Mouse (Mus musculus) kidney, embryonic 14.5 days (tissue): ENCODE measurements around the gene Muc13. TPM values are rescaled to one million over a fixed set of nuclear protein-coding genes. Genes with fewer than 3 reads are reported as not detected.

Experiments used
- ATAC-seq: fragments of 200-750 bp; cut with Nextera tagmentation; 2 replicates; pipeline ENCODE4 v1.8.0; 2017; ENCODE audit warnings: moderate number of reproducible peaks, mild to moderate bottlenecking, moderate TSS enrichment, moderate library complexity; ENCODE audit not compliant: low FRiP score, low TSS enrichment
- H3K27ac ChIP-seq: fragments of 300-500 bp; sonication (generic); 2 replicates; pipeline ENCODE4 v1.5.1; 2014; ENCODE audit warnings: low read depth, mild to moderate bottlenecking, low read length, moderate library complexity, mixed read lengths
- H3K27me3 ChIP-seq: fragments of 300-500 bp; sonication (generic); 2 replicates; pipeline ENCODE4 v1.6.1; 2014; ENCODE audit warnings: mild to moderate bottlenecking, low read length; ENCODE audit not compliant: control insufficient read depth, insufficient read depth
- H3K36me3 ChIP-seq: fragments of 300-500 bp; sonication (generic); 2 replicates; pipeline ENCODE4 v1.6.1; 2014; ENCODE audit warnings: low read length, mixed read lengths; ENCODE audit not compliant: control insufficient read depth, insufficient read depth
- H3K4me1 ChIP-seq: fragments of 300-500 bp; sonication (generic); 2 replicates; pipeline ENCODE4 v1.6.1; 2014; ENCODE audit warnings: low read length, mixed read lengths; ENCODE audit not compliant: control insufficient read depth, insufficient read depth
- H3K4me2 ChIP-seq: fragments of 300-500 bp; sonication (generic); replicated peaks from 2 replicates; pipeline ENCODE4 v1.6.1; 2014; ENCODE audit warnings: low read depth, mild to moderate bottlenecking, low read length
- H3K4me3 ChIP-seq: fragments of 300-500 bp; sonication (generic); 2 replicates; pipeline ENCODE4 v1.5.1; 2014; ENCODE audit warnings: mild to moderate bottlenecking, low read length
- H3K9ac ChIP-seq: fragments of 300-500 bp; sonication (generic); 2 replicates; pipeline ENCODE4 v1.6.1; 2014; ENCODE audit warnings: low read depth, mild to moderate bottlenecking, low read length, moderate library complexity
- H3K9me3 ChIP-seq: fragments of 300-500 bp; sonication (generic); 2 replicates; pipeline ENCODE4 v1.6.1; 2016; ENCODE audit warnings: low read length; ENCODE audit not compliant: control insufficient read depth
- WGBS: fragments of 180-500 bp; shearing (Covaris S2); extraction: QIAGEN DNeasy Blood & Tissue Kit; methylation state at CpG from one replicate; pipeline ENCODE4 v1.1.7; 2014; 5-methylcytosine and 5-hydroxymethylcytosine counted together
- polyA plus RNA-seq: library from polyadenylated mRNA; unstranded; fragments of >200 nt; fragmentation: Nextera tagmentation; extraction: Ambion mirVana; gene quantifications from 2 replicates; pipeline ENCODE4 v1.2.1, GENCODE M21; 2014

Gene Muc13
- polyA plus RNA-seq, 1 experiment from 2014 or later, result 0.09 TPM

DNA sequence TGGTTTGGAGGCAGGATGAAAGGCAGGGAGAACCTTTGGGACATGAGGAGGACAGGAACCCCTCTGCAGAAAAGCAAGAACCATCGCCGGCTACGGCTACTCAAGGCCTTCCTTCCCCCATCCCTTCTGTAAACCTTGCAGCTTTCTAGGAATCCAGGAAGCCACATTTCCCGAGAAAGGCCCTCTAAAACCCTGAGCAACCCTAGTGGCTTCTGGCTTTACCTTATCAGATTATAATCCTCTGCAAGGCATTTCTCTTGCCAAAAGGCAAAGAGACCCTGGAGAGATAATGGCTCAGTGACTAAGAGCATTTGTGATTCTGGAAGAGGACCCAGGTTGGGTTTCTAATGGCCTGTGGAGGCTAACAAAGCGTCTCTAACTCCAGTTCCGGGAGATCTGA, 46.8 kb downstream of the Muc13 start:
- no peak overlapping the region for H3K9ac ChIP-seq
- H3K36me3 ChIP-seq, result no peaks in the 10 kb centered on the region
- H3K27me3 ChIP-seq, result no peaks in the 10 kb centered on the region
- peaks cover 6% of the 10 kb centered on the region; the same call in 1 of the 2 replicates for H3K4me1 ChIP-seq
- no peak overlapping the region for H3K27ac ChIP-seq
- no peaks in the 10 kb centered on the region for H3K9me3 ChIP-seq
- ATAC-seq, result no peak
- no peak overlapping the region for H3K4me2 ChIP-seq
- H3K4me3 ChIP-seq, result no peak overlapping the region
- WGBS, result 36% methylated on average over 6 of the region's 6 CpGs

DNA sequence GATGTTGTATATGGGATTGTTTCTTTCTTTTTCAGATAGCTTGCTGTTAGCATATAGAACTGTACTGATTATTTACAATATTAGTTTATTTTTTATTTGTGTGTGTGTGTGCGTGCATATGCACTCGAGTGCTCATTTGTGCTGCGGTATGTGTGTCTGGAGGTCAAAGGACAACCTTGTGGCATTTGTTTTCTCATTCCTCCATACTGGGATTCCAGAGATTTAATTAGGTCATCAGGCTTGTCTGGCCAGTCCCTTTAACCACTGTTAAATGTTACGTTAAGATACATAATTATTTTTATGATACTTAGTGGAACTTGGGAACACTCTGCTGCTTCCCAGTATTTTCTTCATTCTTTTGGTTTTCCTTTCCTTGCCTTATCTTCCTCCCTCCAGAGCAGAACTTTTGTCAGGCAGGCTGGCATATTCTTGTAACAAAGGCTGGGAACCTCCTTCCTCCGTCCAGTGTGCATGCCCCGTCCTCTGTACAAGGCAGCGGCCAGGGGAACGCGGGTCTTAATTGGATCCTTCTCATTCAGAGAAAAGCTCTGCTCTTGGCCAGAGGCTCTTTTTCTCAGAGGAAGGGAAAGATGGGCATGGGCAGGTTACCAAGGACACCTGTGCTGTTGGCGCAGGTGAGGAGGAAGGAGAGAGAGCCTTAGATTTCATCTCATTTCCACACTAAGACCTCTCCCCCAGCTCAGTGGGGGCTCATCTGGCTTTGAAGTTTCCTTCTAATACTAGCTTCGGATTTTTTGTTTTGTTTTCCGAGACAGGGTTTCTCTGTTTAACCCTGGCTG, 48.4 kb downstream of the Muc13 start:
- ATAC-seq, result no peak

DNA sequence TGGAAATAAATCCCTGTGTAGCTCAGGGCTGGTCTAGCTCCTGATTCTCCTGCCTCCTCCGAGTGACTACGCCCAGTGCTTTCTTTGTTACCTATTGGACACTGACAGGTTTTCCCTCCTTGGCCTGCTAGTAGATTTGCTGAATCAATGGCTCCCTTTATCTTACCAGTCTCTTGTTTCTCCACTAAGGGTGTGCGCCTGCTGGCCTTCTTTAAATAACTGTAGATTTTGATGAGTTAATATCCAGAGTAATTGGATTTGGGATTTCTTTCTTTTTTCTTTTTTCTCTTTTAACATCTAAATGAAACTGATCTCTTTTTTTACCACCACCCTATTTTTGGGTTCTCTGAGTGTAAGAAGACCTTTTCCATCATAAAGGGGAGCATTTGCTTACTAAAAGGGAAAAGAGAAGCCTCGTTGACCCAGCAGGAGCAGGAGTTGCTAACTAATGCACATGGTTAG, 50.3 kb downstream of the Muc13 start:
- Histone ChIP-seq H3K4me3 (no peak overlapping the region), H3K27ac (no peak overlapping the region), H3K9ac (no peak overlapping the region), H3K4me1 (peaks cover 6% of the 10 kb centered on the region; the same call in 1 of the 2 replicates), H3K9me3 (no peaks in the 10 kb centered on the region), H3K27me3 (no peaks in the 10 kb centered on the region), H3K36me3 (no peaks in the 10 kb centered on the region; the same call in 1 of the 2 replicates), H3K4me2 (no peak overlapping the region)
- 70% methylated on average over 4 of the region's 4 CpGs for WGBS
- ATAC-seq, result no peak

More for the DNA sequence above, 48.4 kb downstream of the Muc13 start:
- WGBS, result 67% methylated on average over 12 of the region's 12 CpGs
- H3K4me3 ChIP-seq, result no peak overlapping the region
- no peaks in the 10 kb centered on the region for H3K27me3 ChIP-seq
- no peaks in the 10 kb centered on the region; the same call in 1 of the 2 replicates for H3K36me3 ChIP-seq
- no peak overlapping the region for H3K9ac ChIP-seq
- no peaks in the 10 kb centered on the region for H3K9me3 ChIP-seq
- H3K27ac ChIP-seq, result no peak overlapping the region
- H3K4me1 ChIP-seq, result peaks cover 6% of the 10 kb centered on the region; the same call in 1 of the 2 replicates
- H3K4me2 ChIP-seq, result no peak overlapping the region

DNA sequence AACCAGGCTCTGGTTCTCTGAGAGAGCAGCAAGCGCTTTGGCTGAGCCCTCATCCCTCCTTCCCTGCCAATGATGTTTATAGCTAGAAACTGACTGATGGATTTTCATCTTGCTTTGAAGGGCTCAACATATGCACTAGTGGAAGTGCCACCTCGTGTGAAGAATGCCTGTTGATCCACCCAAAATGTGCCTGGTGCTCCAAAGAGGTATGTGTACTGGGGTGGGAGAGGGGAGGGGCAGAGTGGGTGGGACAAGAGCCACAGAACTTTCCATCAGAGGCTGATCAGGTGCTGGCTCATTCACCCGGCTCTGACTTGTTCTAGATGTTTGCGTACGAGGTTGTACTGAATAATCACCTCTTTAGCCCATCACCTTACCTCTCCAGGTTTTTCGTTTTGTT, 51.0 kb downstream of the Muc13 start:
- ATAC-seq, result no peak
- H3K9me3 ChIP-seq, result no peaks in the 10 kb centered on the region
- no peak overlapping the region for H3K9ac ChIP-seq
- no peaks in the 10 kb centered on the region; the same call in 1 of the 2 replicates for H3K36me3 ChIP-seq
- no peak overlapping the region for H3K27ac ChIP-seq
- WGBS, result 83% methylated on average over 6 of the region's 6 CpGs
- H3K27me3 ChIP-seq, result no peaks in the 10 kb centered on the region
- peaks cover 6% of the 10 kb centered on the region; the same call in 1 of the 2 replicates for H3K4me1 ChIP-seq
- H3K4me2 ChIP-seq, result no peak overlapping the region
- no peak overlapping the region for H3K4me3 ChIP-seq

DNA sequence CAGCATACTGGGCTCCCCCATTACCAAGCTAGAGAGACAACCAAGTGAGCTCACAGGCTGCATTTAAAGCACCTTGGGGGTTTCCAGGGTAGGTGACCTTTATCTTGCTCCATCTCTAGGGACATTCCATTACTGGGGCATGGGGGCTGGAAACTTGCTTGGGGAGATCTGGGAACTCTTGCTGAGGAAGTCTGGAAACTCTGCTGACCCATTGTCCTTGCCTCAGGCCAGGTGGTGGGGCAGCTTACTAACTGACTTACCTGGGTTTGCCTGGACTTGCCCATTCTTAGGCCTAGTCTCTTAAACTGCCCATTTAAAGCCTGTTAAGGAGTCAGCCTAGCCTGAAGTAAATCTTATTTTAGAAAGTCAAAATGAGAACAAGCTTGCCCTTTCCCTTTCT, 59.4 kb downstream of the Muc13 start:
- Histone ChIP-seq H3K36me3 (0 out of 2 replicates have a peak, but pooled peaks cover 2% of the 10 kb centered on the region), H3K4me2 (no peak overlapping the region), H3K4me3 (no peak overlapping the region), H3K9me3 (no peaks in the 10 kb centered on the region), H3K9ac (no peak overlapping the region), H3K27me3 (no peaks in the 10 kb centered on the region), H3K27ac (no peak overlapping the region), H3K4me1 (no peaks in the 10 kb centered on the region)
- ATAC-seq, result no peak

DNA sequence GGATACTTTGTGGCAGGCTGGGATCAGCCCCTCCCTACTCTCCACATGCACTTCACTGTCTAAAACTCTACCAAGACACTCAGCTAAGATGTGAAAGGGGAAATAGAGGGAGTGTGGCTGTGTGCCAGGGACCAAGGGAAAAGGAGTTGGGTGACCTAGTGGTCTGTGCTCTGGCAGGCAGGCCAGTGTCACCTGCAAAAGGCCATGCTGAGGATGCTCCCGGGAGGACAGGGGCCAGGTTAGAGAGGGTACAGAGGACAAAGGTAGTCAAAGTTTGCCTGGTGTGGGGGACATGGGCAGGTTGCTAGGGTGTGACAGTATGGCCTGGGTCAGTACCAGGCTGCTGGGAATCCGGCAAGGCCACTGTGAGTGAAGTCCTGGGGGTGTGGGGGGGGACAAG, 64.9 kb downstream of the Muc13 start:
- no peak overlapping the region for H3K27ac ChIP-seq
- no peak overlapping the region for H3K4me2 ChIP-seq
- 76% methylated on average over 2 of the region's 2 CpGs for WGBS
- no peaks in the 10 kb centered on the region for H3K27me3 ChIP-seq
- H3K9ac ChIP-seq, result no peak overlapping the region
- H3K4me1 ChIP-seq, result no peaks in the 10 kb centered on the region
- ATAC-seq, result no peak
- H3K9me3 ChIP-seq, result no peaks in the 10 kb centered on the region
- H3K4me3 ChIP-seq, result no peak overlapping the region
- no peaks in the 10 kb centered on the region for H3K36me3 ChIP-seq

DNA sequence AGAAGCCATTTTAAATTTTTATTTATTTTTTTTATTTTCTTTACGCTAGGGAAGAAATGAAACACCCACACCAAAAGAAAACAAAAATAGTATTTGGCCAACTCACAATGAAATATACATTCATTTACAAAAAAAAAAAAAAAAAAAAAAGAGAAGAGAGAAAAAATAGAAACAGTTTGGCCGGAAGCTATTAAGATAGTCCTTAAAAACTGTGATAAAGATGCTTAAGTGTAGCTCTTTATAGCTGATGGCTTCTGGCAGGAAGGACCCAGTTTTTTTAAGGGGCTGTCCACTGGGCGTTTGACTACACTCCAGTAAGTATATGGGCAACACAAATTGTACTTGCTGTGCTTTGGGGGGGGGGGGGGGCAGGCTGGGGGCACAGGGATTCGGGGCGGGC, 65.5 kb downstream of the Muc13 start:
- Histone ChIP-seq H3K9ac (no peak overlapping the region), H3K4me1 (no peaks in the 10 kb centered on the region), H3K27me3 (no peaks in the 10 kb centered on the region), H3K4me2 (no peak overlapping the region), H3K27ac (no peak overlapping the region), H3K4me3 (no peak overlapping the region), H3K36me3 (no peaks in the 10 kb centered on the region), H3K9me3 (no peaks in the 10 kb centered on the region)
- no peak for ATAC-seq
- WGBS, result 63% methylated on average over 5 of the region's 5 CpGs

DNA sequence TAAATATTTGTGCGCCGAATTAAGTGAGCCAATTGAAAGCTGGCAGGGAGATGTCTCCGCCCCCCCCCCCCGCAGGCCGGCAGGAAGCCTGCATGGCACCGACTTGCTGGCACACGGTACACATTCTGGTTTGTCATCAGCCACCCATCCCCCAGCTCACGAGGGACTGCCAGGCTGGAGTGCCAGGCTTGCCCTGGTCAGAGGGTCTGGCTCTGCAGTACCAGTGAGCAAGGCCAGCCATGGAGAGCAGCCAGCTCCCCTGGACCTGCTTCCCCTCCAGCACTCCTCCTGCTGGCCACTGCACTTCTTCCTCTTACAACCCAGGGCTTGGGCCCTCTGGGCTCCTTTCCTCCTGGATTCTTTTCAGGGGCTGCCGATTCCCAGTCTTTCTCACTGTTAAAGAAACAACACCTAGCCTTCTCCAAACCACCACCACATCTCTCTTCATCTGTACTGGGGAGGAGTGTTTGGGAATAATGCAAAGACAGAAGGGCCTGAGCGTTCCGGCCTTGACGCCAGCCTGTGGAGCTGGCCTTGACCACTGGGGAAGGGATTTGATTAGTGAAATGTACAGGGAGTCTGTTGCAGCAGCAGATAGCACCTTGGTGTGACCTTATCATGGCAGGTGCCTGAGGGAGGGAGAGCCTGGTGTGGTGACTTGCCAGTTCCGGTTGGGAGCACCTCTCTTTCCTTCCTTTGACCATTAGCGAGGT, 66.3 kb downstream of the Muc13 start:
- H3K4me1 ChIP-seq, result no peaks in the 10 kb centered on the region
- H3K27me3 ChIP-seq, result no peaks in the 10 kb centered on the region
- no peak overlapping the region for H3K9ac ChIP-seq
- H3K4me2 ChIP-seq, result no peak overlapping the region
- H3K27ac ChIP-seq, result no peak overlapping the region
- H3K9me3 ChIP-seq, result no peaks in the 10 kb centered on the region
- H3K4me3 ChIP-seq, result no peak overlapping the region
- ATAC-seq, result peak; percentile 68; the same call in 1 of the 2 replicates
- no peaks in the 10 kb centered on the region for H3K36me3 ChIP-seq
- WGBS, result 49% methylated on average over 14 of the region's 14 CpGs

DNA sequence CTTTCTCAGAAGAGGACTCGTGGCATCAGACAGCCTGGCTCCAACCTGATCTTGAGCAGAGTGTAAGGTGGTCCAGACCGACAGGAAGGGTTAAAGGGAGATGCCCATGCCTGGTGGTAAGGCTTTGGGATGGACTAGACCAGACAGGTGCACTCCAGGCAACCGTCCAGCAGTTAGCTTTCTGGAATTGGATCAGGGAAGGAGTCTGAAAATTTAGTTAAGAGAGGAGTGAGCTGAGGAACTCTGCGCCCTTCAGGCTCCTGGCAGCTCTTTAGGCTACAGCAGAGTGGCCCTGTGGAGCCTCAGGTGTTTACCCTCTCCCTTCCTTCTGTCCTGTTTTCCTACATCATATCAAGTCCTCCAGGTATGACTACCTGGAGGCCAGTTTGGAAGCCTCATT, 68.6 kb downstream of the Muc13 start:
- WGBS, result 84% methylated on average over 4 of the region's 4 CpGs
- no peak for ATAC-seq
- H3K27ac ChIP-seq, result no peak overlapping the region
- no peaks in the 10 kb centered on the region for H3K4me1 ChIP-seq
- H3K9me3 ChIP-seq, result no peaks in the 10 kb centered on the region
- H3K4me2 ChIP-seq, result no peak overlapping the region
- no peaks in the 10 kb centered on the region for H3K27me3 ChIP-seq
- H3K36me3 ChIP-seq, result no peaks in the 10 kb centered on the region
- no peak overlapping the region for H3K9ac ChIP-seq
- H3K4me3 ChIP-seq, result no peak overlapping the region
